Mouse (Mus musculus): ENCODE measurements at regions not wholly inside any gene's neighbourhood (a gene's known extent, or its start where the extent isn't known, plus 50 kb on each side); places are given as distances from the start of the nearest gene placed in this dataset.

DNA sequence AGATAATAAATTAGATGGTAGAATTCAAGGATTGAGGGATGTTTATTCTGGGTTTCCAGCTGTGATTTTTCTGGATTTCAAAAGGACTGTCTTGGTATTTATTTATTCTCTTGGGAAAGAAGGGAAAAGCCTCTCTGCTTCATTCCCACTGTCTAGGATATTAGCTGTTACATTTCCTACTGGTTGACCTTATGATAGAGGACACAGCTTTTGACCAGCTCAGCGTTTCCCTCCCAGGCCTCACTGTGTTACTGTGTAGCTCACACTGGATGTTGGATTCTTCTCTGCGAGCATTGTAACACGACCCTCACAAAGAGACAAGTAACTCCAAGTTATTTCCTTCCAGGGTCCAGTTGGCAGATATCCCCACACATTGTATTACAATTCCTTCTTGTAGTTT is 97.4 kb upstream of the Itga1 start:
- no peaks in the 10 kb centered on the region for H3K27me3 ChIP-seq (replicated peaks; ENCODE audit: control insufficient read depth, insufficient read depth, low read length)
- no peak for ATAC-seq
- WGBS, result 71% methylated on average over 3 of the region's 3 CpGs
- no peak overlapping the region for H3K4me2 ChIP-seq (ENCODE audit: low read length)
- no peaks in the 10 kb centered on the region for H3K4me1 ChIP-seq (replicated peaks; ENCODE audit: control insufficient read depth, insufficient read depth, low read length)
- H3K9ac ChIP-seq (replicated peaks; ENCODE audit: low read depth, low read length), result no peak overlapping the region
- H3K9me3 ChIP-seq (ENCODE audit: control insufficient read depth, low read length), result no peaks in the 10 kb centered on the region
- no peaks in the 10 kb centered on the region for H3K36me3 ChIP-seq (ENCODE audit: control insufficient read depth, insufficient read depth)
- no peak overlapping the region for H3K4me3 ChIP-seq (replicated peaks; ENCODE audit: low read length)
- no peak overlapping the region for H3K27ac ChIP-seq (ENCODE audit: low read length)

GRCm38 (mm10) chr13:115188066-115188465 is 86.3 kb upstream of the Itga1 start:
- WGBS, result 85% methylated on average over 2 of the region's 2 CpGs
- H3K27ac ChIP-seq (ENCODE audit: low read length), result no peak overlapping the region
- H3K9me3 ChIP-seq (ENCODE audit: control insufficient read depth, low read length), result no peaks in the 10 kb centered on the region
- no peak overlapping the region for H3K9ac ChIP-seq (replicated peaks; ENCODE audit: low read depth, low read length)
- H3K4me1 ChIP-seq (replicated peaks; ENCODE audit: control insufficient read depth, insufficient read depth, low read length), result no peaks in the 10 kb centered on the region
- H3K36me3 ChIP-seq (ENCODE audit: control insufficient read depth, insufficient read depth), result no peaks in the 10 kb centered on the region
- no peak overlapping the region for H3K4me2 ChIP-seq (ENCODE audit: low read length)
- ATAC-seq, result no peak
- no peak overlapping the region for H3K4me3 ChIP-seq (replicated peaks; ENCODE audit: low read length)
- no peaks in the 10 kb centered on the region for H3K27me3 ChIP-seq (replicated peaks; ENCODE audit: control insufficient read depth, insufficient read depth, low read length)

DNA sequence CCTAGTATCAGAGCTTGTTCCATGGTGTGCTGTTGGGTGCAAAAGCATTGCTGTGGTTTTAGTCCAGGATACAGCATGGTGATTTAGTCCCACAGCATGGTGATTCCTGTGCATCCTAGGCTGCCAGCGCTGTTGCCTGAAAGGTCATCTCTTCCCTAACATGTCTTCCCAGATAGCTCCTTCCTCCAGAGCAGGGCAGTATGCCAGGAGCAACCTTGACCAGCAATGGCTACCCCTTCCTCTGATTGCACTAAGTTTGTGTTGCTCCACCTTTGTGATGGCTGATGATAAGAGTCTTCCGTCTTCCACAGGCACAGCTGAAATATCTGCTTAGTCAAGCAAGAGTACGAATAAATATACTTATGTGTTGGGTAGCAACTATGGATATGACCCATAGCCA is 85.6 kb upstream of the Itga1 start:
- Histone ChIP-seq H3K9me3 (ENCODE audit: control insufficient read depth, low read length) (no peaks in the 10 kb centered on the region), H3K9ac (replicated peaks; ENCODE audit: low read depth, low read length) (no peak overlapping the region), H3K4me3 (replicated peaks; ENCODE audit: low read length) (no peak overlapping the region), H3K27ac (ENCODE audit: low read length) (no peak overlapping the region), H3K27me3 (replicated peaks; ENCODE audit: control insufficient read depth, insufficient read depth, low read length) (no peaks in the 10 kb centered on the region), H3K36me3 (ENCODE audit: control insufficient read depth, insufficient read depth) (no peaks in the 10 kb centered on the region), H3K4me1 (replicated peaks; ENCODE audit: control insufficient read depth, insufficient read depth, low read length) (no peaks in the 10 kb centered on the region), H3K4me2 (ENCODE audit: low read length) (no peak overlapping the region)
- ATAC-seq, result no peak
- WGBS, result 93% methylated on average over 3 of the region's 3 CpGs

- no peak overlapping the region for H3K4me3 ChIP-seq (replicated peaks; ENCODE audit: low read length)
- no peak overlapping the region for H3K27ac ChIP-seq (ENCODE audit: low read length)
- H3K4me2 ChIP-seq (ENCODE audit: low read length), result no peak overlapping the region
- H3K4me1 ChIP-seq (replicated peaks; ENCODE audit: control insufficient read depth, insufficient read depth, low read length), result no peaks in the 10 kb centered on the region
- H3K27me3 ChIP-seq (replicated peaks; ENCODE audit: control insufficient read depth, insufficient read depth, low read length), result no peaks in the 10 kb centered on the region
- H3K36me3 ChIP-seq (ENCODE audit: control insufficient read depth, insufficient read depth), result no peaks in the 10 kb centered on the region
- ATAC-seq, result no peak
- 88% methylated on average over 6 of the region's 6 CpGs for WGBS
- no peaks in the 10 kb centered on the region for H3K9me3 ChIP-seq (ENCODE audit: control insufficient read depth, low read length)
- no peak overlapping the region for H3K9ac ChIP-seq (replicated peaks; ENCODE audit: low read depth, low read length)
These were observed 80.6 kb upstream of the Itga1 start for GRCm38 (mm10) chr13:115182211-115182870.

GRCm38 (mm10) chr13:115178175-115178917 is 76.6 kb upstream of the Itga1 start:
- no peak overlapping the region for H3K27ac ChIP-seq (ENCODE audit: low read length)
- WGBS, result 92% methylated on average over 7 of the region's 7 CpGs
- ATAC-seq, result no peak
- H3K4me2 ChIP-seq (ENCODE audit: low read length), result no peak overlapping the region
- H3K4me1 ChIP-seq (replicated peaks; ENCODE audit: control insufficient read depth, insufficient read depth, low read length), result no peaks in the 10 kb centered on the region
- H3K4me3 ChIP-seq (replicated peaks; ENCODE audit: low read length), result no peak overlapping the region
- no peaks in the 10 kb centered on the region for H3K9me3 ChIP-seq (ENCODE audit: control insufficient read depth, low read length)
- no peaks in the 10 kb centered on the region for H3K36me3 ChIP-seq (ENCODE audit: control insufficient read depth, insufficient read depth)
- no peaks in the 10 kb centered on the region for H3K27me3 ChIP-seq (replicated peaks; ENCODE audit: control insufficient read depth, insufficient read depth, low read length)
- no peak overlapping the region for H3K9ac ChIP-seq (replicated peaks; ENCODE audit: low read depth, low read length)

DNA sequence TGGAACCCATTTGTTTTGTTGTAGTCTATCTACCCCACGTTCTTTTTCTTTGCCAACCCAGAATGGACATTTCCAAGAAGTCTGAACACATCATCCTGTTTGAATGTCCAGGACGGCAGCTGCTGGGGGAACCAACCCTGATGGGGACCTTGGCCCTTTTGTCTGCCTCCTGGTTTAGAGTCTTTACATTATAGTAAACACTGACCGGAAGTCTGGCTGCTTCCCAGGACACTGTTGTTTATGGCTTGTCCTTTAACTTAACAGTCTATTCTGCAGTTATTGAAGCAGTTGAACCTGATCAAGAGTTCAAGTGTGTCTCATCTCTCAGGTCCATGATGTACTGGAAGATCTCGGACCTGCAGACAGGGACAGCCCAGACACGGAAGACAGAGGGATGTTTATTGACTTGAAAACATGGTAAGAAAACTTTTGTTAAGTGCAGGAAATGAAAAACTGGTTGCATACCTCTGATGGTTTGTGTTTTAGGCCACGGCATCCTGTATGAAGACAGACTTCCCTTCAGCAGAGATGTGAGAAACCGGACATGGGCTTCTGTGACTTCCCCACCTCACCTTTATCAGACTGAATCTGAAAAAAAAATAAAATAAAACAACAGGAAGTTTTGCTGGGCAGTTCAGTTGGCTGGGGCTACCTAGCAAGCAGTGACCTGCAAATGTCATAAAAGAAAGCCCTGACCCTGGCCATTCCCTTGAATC is 69.7 kb upstream of the Itga1 start:
- H3K4me1 ChIP-seq (replicated peaks; ENCODE audit: control insufficient read depth, insufficient read depth, low read length), result no peaks in the 10 kb centered on the region
- ATAC-seq, result no peak
- no peak overlapping the region for H3K9ac ChIP-seq (replicated peaks; ENCODE audit: low read depth, low read length)
- H3K27ac ChIP-seq (ENCODE audit: low read length), result no peak overlapping the region
- WGBS, result 75% methylated on average over 7 of the region's 7 CpGs
- H3K4me2 ChIP-seq (ENCODE audit: low read length), result no peak overlapping the region
- H3K27me3 ChIP-seq (replicated peaks; ENCODE audit: control insufficient read depth, insufficient read depth, low read length), result no peaks in the 10 kb centered on the region
- H3K9me3 ChIP-seq (ENCODE audit: control insufficient read depth, low read length), result no peaks in the 10 kb centered on the region
- no peak overlapping the region for H3K4me3 ChIP-seq (replicated peaks; ENCODE audit: low read length)
- H3K36me3 ChIP-seq (ENCODE audit: control insufficient read depth, insufficient read depth), result no peaks in the 10 kb centered on the region

GRCm38 (mm10) chr13:115165981-115166380 is 64.2 kb upstream of the Itga1 start:
- H3K27me3 ChIP-seq (replicated peaks; ENCODE audit: control insufficient read depth, insufficient read depth, low read length), result no peaks in the 10 kb centered on the region
- ATAC-seq, result no peak
- H3K4me2 ChIP-seq (ENCODE audit: low read length), result no peak overlapping the region
- WGBS, result 92% methylated on average over 3 of the region's 3 CpGs
- H3K4me1 ChIP-seq (replicated peaks; ENCODE audit: control insufficient read depth, insufficient read depth, low read length), result no peaks in the 10 kb centered on the region
- no peaks in the 10 kb centered on the region for H3K36me3 ChIP-seq (ENCODE audit: control insufficient read depth, insufficient read depth)
- H3K27ac ChIP-seq (ENCODE audit: low read length), result no peak overlapping the region
- H3K9ac ChIP-seq (replicated peaks; ENCODE audit: low read depth, low read length), result no peak overlapping the region
- H3K9me3 ChIP-seq (ENCODE audit: control insufficient read depth, low read length), result no peaks in the 10 kb centered on the region
- H3K4me3 ChIP-seq (replicated peaks; ENCODE audit: low read length), result no peak overlapping the region

DNA sequence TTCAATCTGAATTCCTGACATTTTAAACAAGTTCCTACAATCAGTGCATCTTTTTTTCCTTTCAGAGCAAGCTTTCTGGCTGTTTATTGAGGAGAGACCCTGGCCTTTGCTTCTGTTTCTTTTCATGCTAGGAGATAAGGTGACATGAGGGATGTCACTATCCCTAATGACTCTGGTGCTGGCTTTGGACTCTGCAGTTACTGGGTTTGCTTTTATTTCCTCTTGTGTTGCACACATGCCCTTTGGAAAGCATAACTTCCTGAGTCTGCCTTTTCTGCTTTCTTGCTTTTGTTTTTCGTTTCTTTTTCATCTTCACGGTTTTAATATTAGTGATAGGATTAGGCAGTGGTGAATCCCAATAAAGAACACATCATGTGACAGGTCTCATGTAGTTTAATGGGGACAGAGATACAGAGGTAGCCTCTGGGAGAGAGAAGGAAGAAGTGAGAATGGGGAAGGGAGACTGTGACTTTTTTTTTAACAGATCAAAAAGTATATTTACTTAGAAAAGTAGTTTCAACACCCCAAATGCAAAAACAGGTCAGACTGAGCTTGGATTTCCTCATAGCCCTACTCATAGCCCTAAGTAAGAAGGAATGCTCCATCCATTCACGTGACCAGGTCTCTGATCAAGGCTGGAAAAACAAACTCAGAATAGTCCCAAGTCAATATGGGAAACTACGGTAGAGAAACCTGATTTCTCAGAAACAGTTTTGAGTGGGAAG is 61.1 kb upstream of the Itga1 start:
- Histone ChIP-seq H3K4me1 (replicated peaks; ENCODE audit: control insufficient read depth, insufficient read depth, low read length) (no peaks in the 10 kb centered on the region), H3K27me3 (replicated peaks; ENCODE audit: control insufficient read depth, insufficient read depth, low read length) (no peaks in the 10 kb centered on the region), H3K27ac (ENCODE audit: low read length) (no peak overlapping the region), H3K9me3 (ENCODE audit: control insufficient read depth, low read length) (no peaks in the 10 kb centered on the region), H3K9ac (replicated peaks; ENCODE audit: low read depth, low read length) (no peak overlapping the region), H3K36me3 (ENCODE audit: control insufficient read depth, insufficient read depth) (no peaks in the 10 kb centered on the region), H3K4me2 (ENCODE audit: low read length) (no peak overlapping the region), H3K4me3 (replicated peaks; ENCODE audit: low read length) (no peak overlapping the region)
- no peak for ATAC-seq
- 87% methylated on average over 4 of the region's 4 CpGs for WGBS

DNA sequence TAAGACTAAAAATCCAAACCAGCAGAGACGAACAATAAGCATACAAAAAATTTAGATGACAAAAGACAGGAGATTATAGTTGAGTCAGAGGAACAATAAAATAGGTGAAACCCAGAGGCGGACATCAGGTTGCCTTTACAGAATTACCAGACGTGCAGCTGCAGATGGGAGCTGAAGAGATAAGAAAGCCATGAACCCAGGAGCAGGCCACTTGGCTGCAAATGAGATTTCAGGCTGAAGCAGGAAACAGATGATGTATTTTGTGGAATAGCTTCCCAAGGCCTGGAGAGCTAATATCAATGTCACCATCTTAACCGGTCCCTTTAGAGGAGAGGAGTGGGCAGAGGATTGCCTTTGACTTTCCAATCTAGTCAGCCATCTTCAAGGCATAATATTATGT is 57.6 kb upstream of the Itga1 start:
- Histone ChIP-seq H3K9ac (replicated peaks; ENCODE audit: low read depth, low read length) (no peak overlapping the region), H3K4me2 (ENCODE audit: low read length) (no peak overlapping the region), H3K36me3 (ENCODE audit: control insufficient read depth, insufficient read depth) (no peaks in the 10 kb centered on the region), H3K9me3 (ENCODE audit: control insufficient read depth, low read length) (no peaks in the 10 kb centered on the region), H3K4me1 (replicated peaks; ENCODE audit: control insufficient read depth, insufficient read depth, low read length) (no peaks in the 10 kb centered on the region), H3K27me3 (replicated peaks; ENCODE audit: control insufficient read depth, insufficient read depth, low read length) (no peaks in the 10 kb centered on the region), H3K27ac (ENCODE audit: low read length) (no peak overlapping the region), H3K4me3 (replicated peaks; ENCODE audit: low read length) (no peak overlapping the region)
- WGBS, result 79% methylated on average over 4 of the region's 4 CpGs
- no peak for ATAC-seq
